Mouse (Mus musculus): ENCODE measurements around the gene Mtif3. TPM values are rescaled to one million over a fixed set of nuclear protein-coding genes. Genes with fewer than 3 reads are reported as not detected.

The Mtif3 gene
- polyA plus RNA-seq, 1 experiment from 2014 or later = 25.9 TPM

DNA sequence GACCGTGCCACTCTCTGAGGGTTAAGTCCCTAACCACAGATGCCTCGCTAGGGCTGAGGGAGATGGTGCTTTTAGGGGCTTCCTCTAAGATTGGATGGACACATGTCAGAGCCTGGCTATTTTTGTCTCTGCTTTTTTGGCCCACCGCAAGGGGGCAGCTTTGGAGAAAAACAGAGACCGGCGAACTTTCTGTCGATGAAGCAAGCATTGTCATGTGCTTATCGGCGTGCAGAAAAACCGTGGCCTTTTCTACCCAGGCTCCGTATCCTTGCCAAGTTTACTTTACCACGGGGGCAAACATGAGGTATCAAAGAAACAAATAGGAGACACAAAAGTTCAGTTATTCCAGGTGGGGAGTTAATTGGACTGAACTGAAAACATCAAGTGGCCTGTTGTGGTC, 55.0 kb downstream of the Mtif3 start:
- Histone ChIP-seq H3K27ac (no peak overlapping the region), H3K36me3 (no peaks in the 10 kb centered on the region), H3K4me1 (replicated peaks) (peaks cover 4% of the 10 kb centered on the region), H3K27me3 (peaks cover 15% of the 10 kb centered on the region), H3K4me2 (replicated peaks) (no peak overlapping the region), H3K9ac (replicated peaks) (no peak overlapping the region), H3K4me3 (replicated peaks) (no peak overlapping the region), H3K9me3 (no peaks in the 10 kb centered on the region)
- 56% methylated on average over 11 of the region's 11 CpGs for WGBS
- ATAC-seq = no peak

DNA sequence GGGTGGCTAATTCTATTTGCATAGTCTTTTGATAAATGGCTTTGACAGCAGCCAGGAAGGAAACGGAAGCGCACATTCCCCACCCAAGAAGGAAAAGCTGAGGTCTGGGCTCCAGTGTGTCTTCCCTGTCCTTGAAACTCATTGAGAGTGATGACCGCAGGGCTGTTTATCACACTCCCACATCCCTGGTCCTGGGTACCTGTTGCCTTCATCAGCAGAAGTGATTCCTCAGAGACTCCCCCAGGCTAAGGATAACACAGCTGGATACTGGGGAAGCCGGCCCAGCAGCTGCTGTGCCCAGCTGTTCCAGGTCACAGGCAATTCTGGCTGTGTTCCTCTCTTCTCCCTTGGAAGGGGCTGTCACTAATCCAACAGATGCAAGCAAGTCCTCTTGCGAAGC, 56.1 kb downstream of the Mtif3 start:
- WGBS = 47% methylated on average over 5 of the region's 5 CpGs
- no peaks in the 10 kb centered on the region for H3K9me3 ChIP-seq
- no peak overlapping the region for H3K9ac ChIP-seq (replicated peaks)
- H3K4me3 ChIP-seq (replicated peaks) = no peak overlapping the region
- peaks cover 16% of the 10 kb centered on the region for H3K27me3 ChIP-seq
- no peak for ATAC-seq
- peaks cover 4% of the 10 kb centered on the region for H3K4me1 ChIP-seq (replicated peaks)
- no peak overlapping the region for H3K27ac ChIP-seq
- H3K36me3 ChIP-seq = no peaks in the 10 kb centered on the region
- H3K4me2 ChIP-seq (replicated peaks) = no peak overlapping the region

DNA sequence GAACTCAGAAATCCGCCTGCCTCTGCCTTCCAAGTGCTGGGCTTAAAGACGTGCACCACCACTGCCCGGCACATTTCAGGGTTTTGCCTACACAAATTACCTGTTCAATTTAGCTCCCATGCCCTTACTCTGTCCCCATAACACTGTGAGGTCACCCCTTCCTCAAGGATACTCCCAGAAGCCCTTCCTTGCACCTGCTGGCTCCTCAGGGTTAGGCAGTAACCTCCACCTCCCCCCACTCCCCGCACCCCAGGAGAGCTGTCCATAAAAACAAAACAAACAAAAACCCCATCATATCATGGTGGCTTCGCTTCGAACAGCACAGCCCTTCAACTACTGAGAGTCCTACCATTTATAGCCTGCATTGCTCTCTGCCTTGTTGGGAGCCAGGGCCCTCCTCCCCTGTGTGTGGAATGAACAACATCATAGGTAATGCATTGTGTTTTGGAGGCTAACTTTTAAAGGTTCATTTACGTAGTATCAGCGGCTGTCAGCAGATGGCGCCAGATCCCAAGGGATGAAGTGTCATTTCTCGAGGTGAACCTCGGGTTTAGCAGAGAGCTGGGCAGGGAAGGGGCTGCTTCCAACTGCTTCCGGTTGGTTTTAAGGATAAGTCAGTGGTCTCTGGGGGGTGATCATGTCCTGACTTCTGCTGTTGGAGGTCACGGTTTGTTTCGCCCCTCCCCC, 58.0 kb downstream of the Mtif3 start:
- Histone ChIP-seq H3K4me3 (replicated peaks) (peak overlapping the region; percentile 20), H3K27ac (no peak overlapping the region)

DNA sequence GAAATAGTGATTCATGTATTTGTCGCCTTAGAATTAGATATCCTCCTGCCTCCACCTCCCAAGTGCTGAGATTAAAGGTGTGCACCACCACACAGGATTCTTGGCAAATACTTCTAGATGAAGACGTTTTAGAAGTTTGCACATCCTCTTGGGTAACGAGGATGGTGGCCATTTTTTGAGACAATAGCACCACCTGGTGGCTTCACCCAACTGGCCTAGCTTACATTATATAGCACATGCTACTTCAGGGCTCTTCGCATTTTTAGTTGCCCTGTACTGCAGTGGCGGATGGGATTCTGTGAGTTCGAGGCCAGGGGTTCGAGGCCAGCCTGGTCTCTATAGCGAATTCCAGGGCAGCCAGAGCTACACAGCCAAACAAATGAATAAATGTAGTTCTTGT, 59.2 kb downstream of the Mtif3 start:
- Histone ChIP-seq H3K4me3 (replicated peaks) (no peak overlapping the region), H3K4me1 (replicated peaks) (peaks cover 4% of the 10 kb centered on the region), H3K9me3 (no peaks in the 10 kb centered on the region), H3K9ac (replicated peaks) (no peak overlapping the region), H3K27me3 (peaks cover 16% of the 10 kb centered on the region), H3K36me3 (no peaks in the 10 kb centered on the region), H3K27ac (no peak overlapping the region), H3K4me2 (replicated peaks) (no peak overlapping the region)
- 38% methylated on average over 8 of the region's 8 CpGs for WGBS
- ATAC-seq = peak; percentile 47

More for the DNA sequence above, 58.0 kb downstream of the Mtif3 start:
- Histone ChIP-seq H3K4me1 (replicated peaks) (peaks cover 4% of the 10 kb centered on the region), H3K9me3 (no peaks in the 10 kb centered on the region), H3K27me3 (peaks cover 16% of the 10 kb centered on the region), H3K9ac (replicated peaks) (peak overlapping the region; percentile 41; the same call in 1 of the 2 replicates), H3K4me2 (replicated peaks) (peak overlapping the region; percentile 38), H3K36me3 (no peaks in the 10 kb centered on the region)
- 26% methylated on average over 14 of the region's 14 CpGs for WGBS
- ATAC-seq = peak; percentile 86

Other genes with a start within 250 kb of the Mtif3 start
- gene Usp12, start 168.8 kb downstream of the Mtif3 start, polyA plus RNA-seq (2015; fragmentation: Nextera tagmentation; extraction: Ambion mirVana) = 11.9 and 13.8 TPM in 2 replicates
- gene Rpl21, start 130.9 kb downstream of the Mtif3 start, polyA plus RNA-seq (2015; fragmentation: Nextera tagmentation; extraction: Ambion mirVana) = 371 and 386 TPM in 2 replicates
- gene Rasl11a, start 118.7 kb downstream of the Mtif3 start, polyA plus RNA-seq (2015; fragmentation: Nextera tagmentation; extraction: Ambion mirVana) = 11.0 and 12.5 TPM in 2 replicates
- 98.2 and 99.9 TPM in 2 replicates for gene Gtf3a, start 15.1 kb downstream of the Mtif3 start, polyA plus RNA-seq (2015; fragmentation: Nextera tagmentation; extraction: Ambion mirVana)
- gene Lnx2, start 112.8 kb upstream of the Mtif3 start, polyA plus RNA-seq (2015; fragmentation: Nextera tagmentation; extraction: Ambion mirVana) = 4.1 and 4.4 TPM in 2 replicates
- 101 and 103 TPM in 2 replicates for gene Polr1d, start 113.2 kb upstream of the Mtif3 start, polyA plus RNA-seq (2015; fragmentation: Nextera tagmentation; extraction: Ambion mirVana)
- 10.7 and 16.2 TPM in 2 replicates for gene Gsx1, start 224.9 kb upstream of the Mtif3 start, polyA plus RNA-seq (2015; fragmentation: Nextera tagmentation; extraction: Ambion mirVana)